Mouse (Mus musculus) adrenal gland, postnatal 25 days (tissue): ENCODE data around the gene Tecpr2. TPM values are rescaled to one million over a fixed set of nuclear protein-coding genes. Genes with fewer than 3 reads are reported as not detected.

Experiments
- DNase-seq: peaks from one replicate; pipeline ENCODE4 v3.0.0; 2021; ENCODE audit warnings: mixed read lengths
- total RNA-seq: library from RNA; stranded (reverse); gene quantifications from 2 replicates; pipeline ENCODE4 v1.2.3, GENCODE M21; 2021

The Tecpr2 gene
- total RNA-seq, 1 experiment from 2014 or later = 10.1 TPM

DNA sequence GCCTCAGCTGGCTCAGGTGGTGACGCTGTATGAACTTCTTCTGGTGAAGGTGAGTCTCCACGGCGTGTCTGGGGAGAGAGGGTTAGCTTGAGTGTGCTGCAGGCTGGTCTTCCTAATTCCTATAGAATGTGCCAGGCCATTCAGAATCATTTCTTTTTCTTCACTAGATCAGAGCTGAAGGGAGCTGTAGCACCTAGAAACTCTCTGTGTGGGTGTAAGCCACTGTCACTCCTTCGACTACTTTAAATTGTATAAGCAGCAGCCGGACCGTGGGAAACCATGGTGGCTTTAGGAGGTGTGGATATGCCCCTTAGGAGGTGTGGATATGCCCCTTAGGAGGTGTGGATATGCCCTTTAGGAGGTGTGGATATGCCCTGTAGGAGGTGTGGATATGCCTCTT lies 25.1 kb upstream of the Tecpr2 start:
- DNase-seq = no peak

DNA sequence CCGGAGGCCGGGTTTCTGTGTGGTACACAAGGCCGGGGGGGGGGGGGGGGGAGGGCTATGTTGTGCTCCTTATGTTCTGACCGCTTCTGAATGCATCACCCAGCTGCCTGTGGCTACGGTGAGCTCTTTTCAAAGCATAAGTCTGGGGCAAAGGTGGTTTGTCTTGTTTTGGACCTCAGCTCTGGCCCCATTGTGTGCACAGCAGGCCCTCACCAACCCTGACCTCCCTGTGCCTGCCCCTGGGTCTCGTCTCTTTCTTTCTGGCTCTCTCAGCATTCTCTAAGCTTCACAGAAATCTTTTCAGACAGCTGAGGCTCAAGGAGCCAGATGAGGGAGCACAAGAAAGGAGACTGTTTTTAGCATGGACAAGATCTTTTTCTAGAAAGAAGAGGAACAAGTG lies 23.5 kb upstream of the Tecpr2 start:
- no peak for DNase-seq

DNA sequence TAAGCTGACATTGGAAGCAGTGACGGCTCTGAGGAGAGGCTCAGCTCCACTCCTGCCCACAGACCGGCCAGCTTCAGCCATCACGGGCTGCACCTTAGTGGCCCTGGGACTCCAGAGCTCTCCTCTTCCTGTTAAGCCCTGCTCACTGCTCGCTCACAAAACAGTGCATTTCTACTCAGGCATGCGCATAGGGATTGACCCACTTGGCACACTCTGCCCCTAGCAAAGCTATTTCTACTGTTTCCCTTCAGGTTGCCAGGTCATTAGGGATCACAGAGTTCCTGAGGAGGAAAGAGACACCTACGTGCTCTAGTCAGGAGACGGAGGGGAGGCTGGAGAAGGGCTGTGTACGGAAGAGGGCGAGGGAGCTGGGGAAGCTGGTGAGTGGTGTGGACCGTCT lies 23.1 kb upstream of the Tecpr2 start:
- no peak for DNase-seq

DNA sequence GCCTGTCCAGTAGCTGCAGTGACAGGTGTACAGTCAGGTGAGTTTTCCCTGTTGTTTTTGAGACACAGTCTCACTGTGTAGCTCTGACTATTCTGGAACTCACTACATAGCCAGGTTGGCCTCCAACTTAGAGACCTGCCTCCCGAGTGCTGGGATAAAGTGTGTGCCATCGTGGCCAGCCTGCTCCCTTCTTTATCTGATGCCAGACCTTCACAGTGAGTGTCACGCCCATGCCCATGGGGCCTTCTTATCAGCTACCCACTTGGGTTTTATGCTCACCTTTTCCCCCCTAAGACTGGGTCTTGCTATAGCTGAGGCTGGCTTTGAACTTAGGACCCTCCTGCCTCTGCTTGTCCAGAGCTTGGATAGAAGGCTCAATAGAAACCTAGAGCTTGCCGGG lies 19.0 kb upstream of the Tecpr2 start:
- DNase-seq = no peak

DNA sequence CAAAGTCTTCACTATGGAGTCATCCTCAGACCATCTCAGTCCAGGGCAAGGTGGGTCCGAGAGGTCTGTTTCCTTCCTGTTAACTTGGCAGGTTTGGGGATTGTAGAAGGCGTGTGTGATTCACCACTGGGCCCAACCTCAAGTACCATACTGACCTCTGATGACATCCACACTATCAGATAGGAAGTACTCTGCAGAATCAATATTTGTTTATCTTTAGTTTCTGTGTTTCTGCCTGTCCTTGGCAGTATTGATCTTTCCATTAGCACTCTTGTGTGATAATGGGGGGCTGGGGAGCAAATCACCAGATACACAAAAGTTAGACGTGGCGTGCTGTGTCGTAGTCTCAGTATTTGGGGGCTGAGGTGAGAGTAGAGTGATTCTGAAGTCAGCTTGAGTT lies 17.8 kb upstream of the Tecpr2 start:
- no peak for DNase-seq

DNA sequence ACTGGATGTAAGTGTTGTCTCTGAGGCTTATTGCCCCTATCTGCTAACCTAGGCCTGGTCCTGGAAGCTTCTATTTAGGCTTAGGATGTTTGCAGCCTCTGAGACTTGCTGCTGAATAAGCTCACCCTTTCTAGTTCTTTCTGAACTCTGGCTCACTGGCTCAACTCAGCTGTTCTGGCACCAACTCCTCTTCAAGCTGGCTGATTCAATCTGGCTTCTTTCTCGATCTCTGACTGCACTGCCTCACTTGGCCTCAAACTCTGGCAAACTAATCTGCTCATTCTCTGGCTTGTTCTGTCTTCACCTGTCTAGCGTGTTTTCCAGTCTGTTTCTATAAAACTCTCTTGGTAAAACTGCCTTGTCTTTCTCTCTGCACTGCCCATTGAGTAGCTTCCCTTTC lies 13.7 kb upstream of the Tecpr2 start:
- no peak for DNase-seq

DNA sequence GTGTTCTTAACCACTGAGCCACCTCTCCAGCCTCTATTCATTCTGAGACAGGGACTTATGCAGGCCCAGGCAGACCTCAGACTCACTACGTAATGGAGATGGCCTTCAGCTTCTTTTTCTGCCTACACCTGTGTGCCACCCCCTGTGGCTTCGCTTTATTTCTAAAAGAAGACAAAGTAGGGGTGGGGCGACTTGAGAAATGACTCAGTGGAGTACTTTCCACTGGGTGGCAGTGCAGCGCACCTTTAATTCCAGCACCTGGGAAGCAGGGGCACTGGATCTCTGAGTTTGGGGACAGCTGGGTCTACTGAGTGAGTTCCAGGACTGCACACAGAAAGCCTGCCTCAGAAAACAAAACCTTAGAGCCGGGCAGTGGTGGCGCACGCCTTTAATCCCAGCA lies 6.8 kb upstream of the Tecpr2 start:
- peak; percentile 11 for DNase-seq

DNA sequence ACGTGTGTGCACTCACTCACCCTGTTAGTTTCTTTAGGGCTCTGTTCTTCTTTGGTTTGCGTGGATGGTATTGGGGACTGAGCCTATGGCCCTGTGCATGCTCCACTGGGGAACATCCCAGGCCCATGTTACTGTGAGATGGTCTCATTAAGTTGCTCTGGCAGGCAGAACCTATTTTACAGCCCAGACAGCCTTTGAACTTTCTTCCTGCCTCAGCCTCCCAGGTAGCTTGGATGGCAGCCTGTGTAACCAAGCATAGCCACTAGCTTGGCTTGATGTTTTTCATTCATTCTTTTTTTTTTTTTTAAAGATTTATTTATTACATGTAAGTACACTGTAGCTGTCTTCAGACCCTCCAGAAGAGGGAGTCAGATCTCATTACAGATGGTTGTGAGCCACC lies 3.8 kb upstream of the Tecpr2 start:
- no peak for DNase-seq

DNA sequence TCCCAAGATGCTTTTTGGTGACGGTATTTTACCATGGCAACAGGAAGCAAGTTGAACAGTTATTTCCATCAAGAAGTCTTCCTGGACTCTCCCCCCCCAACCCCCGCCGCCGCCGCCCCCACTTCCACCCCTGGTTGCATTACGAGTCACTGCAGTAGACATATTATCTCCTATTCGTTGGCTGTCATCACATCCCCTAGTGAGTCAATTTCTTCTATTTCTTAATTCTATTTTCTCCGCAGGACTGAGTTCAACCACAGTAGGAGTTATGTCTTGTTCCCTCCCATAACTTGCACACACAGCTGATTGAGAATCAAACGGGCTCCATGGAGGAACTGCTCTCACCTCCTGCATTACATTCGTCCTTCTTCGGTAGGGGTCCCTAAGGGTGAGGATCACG lies 958 bp upstream of the Tecpr2 start:
- DNase-seq = no peak

DNA sequence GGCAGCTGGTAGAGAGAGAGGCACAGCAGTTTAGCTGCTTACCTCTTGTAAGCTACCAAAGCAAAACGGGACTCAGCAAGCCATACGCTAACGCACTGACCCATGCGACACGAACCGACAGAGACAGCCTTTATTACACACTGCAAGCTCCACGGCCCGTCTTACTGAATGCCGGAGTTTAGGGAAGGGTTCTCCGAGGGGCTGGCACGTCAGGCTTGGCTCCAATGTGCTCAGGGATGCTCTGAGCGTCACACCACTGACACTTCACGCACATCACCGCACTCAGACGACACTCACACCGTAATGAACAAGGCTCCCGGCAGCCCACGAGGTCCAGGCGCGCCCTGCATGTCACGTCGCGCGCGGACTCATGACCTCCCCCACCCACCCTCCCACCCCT lies 458 bp upstream of the Tecpr2 start:
- peak; percentile 8 for DNase-seq

DNA sequence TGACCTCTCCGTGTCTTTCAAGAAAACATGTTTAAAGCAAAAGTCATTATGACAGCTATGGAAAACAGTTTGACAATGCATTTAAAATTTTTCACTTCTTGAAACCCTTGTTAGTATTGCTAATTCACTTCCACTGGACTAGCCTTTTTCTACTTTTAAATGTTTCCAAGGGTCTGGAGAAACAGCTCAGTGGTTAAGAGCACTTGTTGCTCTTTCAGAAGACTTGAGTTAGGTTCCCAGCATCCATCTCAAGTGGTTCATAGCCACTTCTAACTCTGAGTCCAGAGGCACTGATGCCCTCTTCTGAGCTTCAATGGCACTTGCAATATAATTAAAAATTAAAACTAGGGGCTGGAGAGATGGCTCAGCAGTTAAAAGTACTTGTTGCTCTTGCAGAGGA lies 2.8 kb downstream of the Tecpr2 start:
- no peak for DNase-seq

DNA sequence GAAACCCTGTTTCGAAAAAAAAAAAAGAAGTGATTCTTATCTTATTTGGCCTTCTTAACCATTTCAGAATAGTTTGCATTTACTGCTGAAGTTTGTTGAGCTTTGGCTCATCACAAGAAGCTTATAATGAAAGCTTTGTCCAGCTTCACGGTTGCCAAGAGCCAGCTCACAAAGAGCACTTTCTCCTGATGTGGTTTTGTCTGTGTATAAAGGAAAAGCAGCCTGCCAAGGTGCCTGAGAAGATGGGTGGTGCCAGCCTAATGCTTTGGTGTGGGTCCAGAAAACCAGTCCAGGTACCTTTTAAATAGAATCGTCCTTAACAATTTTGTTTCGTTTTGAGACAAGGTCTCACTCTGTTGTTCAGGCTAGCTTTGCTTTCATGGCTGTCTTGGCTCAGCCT lies 13.0 kb downstream of the Tecpr2 start:
- DNase-seq = no peak

DNA sequence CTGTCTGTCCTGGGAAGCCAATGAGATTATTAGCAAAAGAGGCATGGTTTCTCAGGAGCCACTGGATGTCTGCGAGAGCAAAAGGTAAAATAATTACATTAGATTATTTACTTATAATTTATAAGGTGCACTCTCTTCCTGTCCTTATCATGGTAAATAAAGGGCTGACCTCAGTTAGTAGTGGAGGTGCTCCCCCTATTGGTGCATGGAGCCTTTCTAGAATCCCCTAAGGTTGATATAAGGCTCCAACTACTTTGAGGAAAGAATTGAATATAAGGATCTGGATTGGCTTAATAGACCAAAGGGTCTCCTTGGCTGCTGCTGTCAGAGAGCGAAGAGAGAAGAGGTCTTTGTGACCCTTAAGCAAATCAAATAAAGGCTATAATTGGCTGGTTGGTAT lies 14.5 kb downstream of the Tecpr2 start:
- DNase-seq = peak; percentile 17

DNA sequence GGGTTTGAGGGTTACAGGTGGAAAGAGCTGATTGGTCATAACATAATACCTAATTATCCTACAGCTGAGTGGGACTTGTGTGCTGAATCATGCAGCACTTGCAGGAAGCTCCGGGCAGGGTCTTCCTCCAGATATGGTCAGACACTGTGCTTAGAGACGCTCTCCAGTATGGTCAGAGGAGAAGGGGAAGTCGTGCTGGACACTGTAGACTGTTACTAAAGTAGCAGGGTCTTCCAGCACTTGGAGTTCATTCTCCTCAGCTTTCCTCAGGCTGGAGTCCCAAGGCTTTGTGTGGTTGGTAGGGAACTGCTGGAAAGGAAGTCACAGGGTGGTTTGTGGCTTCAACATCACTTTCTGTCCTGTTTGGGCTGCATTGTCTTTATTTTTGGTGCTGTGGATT lies 18.8 kb downstream of the Tecpr2 start:
- DNase-seq = no peak

DNA sequence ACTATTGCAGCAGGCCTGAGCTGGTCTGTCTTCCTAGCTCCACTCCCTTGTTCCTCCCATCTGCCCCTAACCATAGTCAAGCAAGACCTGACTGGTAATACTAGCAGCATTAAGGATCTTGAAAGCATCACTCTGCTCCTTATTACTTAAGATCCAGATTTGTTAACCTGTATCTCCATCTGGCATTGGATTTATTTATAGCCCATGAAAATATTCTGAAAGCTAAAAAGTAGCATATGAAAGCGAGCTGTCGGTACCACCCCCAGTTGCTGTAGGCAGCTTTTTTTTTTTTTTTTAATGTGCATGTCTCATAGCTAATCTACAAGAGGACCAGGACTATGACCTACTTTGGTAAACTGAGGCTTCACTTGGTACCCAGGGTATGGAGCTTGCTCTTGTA lies 20.9 kb downstream of the Tecpr2 start:
- DNase-seq = no peak

DNA sequence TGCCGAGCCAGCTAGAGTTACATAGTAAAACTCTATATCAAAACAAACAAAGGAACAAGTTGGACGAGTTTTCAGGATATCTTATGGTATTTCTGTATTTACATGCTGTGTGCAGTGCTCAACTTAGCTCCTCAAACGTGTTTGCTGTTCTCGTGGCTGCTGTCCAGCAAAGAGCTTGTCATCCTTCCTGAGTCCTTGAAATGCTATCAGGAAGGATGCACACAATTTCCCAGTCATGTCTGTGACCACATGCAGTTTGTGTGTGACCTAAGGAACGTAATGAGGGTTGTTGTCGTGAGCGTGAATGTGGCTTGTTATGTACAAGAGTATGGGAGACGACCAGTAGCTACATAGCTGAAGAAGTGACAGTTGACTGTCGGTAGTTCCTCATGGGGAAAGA lies 26.7 kb downstream of the Tecpr2 start:
- DNase-seq = peak; percentile 55

DNA sequence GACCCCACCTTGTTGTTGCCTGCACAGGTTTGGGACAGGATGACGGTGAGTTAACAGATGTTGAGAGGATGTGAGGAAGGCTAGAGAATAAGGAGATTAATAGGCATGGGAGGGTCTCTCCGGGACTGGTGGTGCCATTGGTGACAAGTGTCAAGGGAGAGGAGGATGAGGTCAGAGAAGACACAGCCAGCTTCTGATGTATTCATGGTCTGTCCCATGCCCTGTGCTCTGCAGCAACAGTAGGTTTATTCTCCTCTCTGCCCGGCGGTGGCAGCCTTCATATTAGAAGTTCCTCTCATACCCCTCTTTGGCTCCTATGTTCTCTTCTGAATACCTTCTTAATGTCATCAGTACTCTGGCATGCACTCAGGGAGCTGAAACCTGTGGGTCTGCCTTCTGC lies 31.2 kb downstream of the Tecpr2 start:
- no peak for DNase-seq

DNA sequence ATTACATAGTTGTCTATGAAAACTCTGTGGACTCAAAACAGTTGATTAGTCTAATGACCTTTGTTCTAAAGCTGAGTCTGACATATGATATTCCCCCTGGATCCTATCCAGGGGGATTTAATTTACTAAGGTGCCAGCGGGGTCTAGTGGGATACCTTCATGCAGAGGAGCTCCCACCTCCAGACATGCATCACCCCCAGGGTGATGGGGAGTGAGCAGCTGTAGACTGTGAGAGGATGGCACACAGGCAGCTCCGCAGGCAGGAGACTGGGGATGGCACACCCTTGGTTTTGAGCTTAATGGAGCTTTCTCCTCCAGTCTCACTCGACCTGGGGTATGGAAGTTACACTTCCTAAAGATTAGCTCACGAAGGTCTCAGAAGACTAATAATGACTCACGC lies 32.5 kb downstream of the Tecpr2 start:
- no peak for DNase-seq

DNA sequence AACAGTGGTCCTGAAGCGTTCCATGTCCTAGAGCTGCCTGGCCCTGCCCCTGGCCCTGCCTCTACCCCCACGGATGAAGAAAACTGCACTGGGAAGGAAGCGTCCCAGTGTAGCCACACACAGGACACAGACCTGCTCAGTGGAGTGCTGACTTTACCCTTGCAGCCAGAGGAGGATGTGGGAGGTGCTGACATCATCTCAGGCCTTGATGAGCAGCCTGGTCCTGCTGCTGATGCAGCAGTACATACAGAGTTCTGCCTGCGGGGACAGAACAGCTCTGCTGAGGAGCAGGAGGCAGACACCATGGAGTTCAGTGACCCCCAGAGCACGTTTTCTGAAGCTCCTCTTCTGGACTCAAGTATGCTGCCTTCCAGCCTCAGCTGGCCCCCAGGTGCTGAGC lies 43.8 kb downstream of the Tecpr2 start:
- no peak for DNase-seq

DNA sequence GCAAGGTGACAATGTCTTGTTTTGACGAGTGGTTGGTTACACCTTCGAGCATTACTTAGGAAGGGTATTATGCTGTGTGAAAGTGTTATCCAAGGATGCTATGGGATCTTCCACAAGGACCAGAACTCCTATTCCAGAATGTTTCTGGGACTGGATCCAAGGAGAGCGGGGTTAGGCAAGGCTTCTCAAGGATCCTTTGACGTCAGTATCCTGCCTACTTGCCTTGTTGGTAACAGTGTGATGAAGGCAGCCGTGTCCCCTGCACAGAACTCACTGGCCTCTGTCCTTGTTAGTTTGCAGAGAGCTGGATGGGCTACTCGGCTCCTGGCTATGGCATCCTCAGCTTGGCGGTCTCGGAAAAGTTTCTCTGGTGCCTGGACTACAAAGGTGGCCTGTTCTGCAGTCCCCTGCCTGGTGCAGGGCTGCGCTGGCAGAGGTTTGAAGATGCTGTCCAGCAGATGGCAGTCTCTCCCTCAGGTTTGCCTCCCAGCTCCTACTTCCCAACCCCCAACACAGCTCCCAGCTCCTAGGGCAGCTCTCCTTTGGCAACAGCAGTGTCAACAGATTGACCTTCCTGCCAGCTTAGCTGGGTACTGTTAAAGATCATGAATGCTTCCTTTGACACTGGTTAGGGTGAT lies 47.0 kb downstream of the Tecpr2 start:
- DNase-seq = peak; percentile 80

DNA sequence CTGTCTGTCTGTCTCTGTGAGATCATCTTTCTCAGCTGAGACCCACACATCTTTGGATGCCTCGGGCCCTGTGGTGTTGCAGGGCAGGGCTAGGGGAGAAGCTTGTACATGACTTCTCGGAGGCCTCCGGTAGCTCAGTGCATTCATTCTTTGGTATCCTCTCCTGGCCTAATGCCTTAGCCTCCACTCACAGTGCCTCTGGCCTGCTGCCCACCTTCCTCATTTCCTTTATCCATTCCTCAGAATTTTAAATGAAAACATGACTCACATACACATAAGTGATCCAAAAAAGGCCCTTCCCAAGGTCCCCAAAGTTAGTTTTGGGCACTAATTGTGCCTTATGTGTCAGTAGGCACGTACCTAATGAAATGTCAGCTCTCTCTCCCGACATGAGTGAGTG lies 48.4 kb downstream of the Tecpr2 start:
- peak; percentile 67 for DNase-seq

DNA sequence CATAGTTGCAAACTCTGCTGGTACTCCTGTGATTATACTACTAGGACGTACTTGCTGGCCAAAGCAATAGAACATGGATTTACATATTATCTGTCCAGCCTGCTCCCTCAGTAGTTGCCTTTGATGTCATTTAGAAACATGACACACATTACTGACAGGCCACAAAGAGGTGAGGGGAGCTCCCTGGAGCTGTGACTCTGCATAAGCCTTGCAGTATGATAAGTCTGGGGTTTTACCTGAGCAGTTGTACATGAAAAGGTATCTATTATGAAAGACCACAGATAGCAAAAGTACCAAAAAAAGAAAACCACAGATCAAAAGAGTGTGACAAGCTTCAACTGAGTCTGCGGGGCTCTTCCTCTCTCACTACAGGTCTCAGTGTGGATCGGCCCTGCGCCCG lies 50.3 kb downstream of the Tecpr2 start:
- DNase-seq = no peak

DNA sequence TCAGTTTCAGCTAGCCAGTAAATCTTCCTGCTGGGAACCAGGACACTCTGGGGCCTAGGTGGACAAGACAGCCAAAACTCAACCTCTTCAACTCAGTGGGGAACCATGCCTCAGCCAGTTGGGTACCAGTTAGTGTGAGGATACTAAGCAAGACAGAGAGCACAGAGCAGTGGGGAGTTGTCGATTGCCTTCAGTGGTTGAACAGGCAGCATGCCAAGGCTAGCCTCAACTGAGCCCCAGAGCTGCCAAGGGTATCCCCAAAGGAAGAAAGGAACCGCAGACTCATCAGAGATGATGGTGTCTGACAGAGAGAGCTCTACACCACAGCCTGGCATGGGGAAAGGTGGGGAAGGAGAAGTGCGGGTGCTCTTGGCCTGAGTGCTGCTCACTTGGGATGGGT lies 51.8 kb downstream of the Tecpr2 start:
- DNase-seq = no peak

DNA sequence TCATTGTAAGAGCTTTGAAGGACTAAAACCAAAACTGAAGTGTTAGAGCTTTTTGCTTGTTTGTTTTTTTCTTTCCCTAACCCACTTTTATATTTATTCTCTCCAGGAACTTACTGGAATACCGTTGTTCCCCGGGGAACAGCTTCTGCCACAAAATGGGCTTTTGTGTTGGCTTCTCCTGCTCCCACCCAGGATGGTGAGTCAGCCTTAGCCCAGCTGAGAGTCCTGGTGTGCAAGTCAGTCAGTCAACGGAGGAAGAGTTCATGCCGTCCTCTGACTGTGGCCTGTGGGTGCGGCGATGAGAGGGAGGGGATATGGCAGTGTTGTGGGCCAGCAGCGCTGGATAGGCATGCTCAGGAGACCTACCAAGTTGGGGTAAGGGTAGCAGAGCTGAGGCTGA lies 57.2 kb downstream of the Tecpr2 start:
- DNase-seq = no peak
